Mouse (Mus musculus) midbrain, postnatal 0 days (tissue): ENCODE data around the gene Syne3. TPM values are rescaled to one million over a fixed set of nuclear protein-coding genes. Genes with fewer than 3 reads are reported as not detected.
A peak's percentile ranks its signal among the peaks of the same experiment; 100 is the strongest.

Experiments
- ATAC-seq: fragments of 200-750 bp; cut with Nextera tagmentation; 2 replicates; pipeline ENCODE4 v1.8.0; 2017; ENCODE audit warnings: moderate number of reproducible peaks, mild to moderate bottlenecking, moderate TSS enrichment, moderate library complexity; ENCODE audit not compliant: low FRiP score
- DNase-seq: peaks from one replicate; pipeline ENCODE4 v3.0.0-alpha.2; 2015; ENCODE audit warnings: low spot score
- H3K27ac ChIP-seq: fragments of 300-500 bp; sonication (generic); 2 replicates; pipeline ENCODE4 v1.5.1; 2014; ENCODE audit warnings: low read depth, mild to moderate bottlenecking, low read length, mixed read lengths
- H3K27me3 ChIP-seq: fragments of 300-500 bp; sonication (generic); 2 replicates; pipeline ENCODE4 v1.6.1; 2014; ENCODE audit warnings: low read length, control low read depth, mixed read lengths; ENCODE audit not compliant: insufficient read depth
- H3K36me3 ChIP-seq: fragments of 300-500 bp; sonication (generic); 2 replicates; pipeline ENCODE4 v1.6.1; 2014; ENCODE audit warnings: low read length, control low read depth, mixed read lengths; ENCODE audit not compliant: insufficient read depth
- H3K4me1 ChIP-seq: fragments of 300-500 bp; sonication (generic); 2 replicates; pipeline ENCODE4 v1.6.1; 2014; ENCODE audit warnings: mild to moderate bottlenecking, control low read depth, antibody characterized with exemption, low read length, mixed read lengths; ENCODE audit not compliant: insufficient read depth
- H3K4me2 ChIP-seq: fragments of 300-500 bp; sonication (generic); 2 replicates; pipeline ENCODE4 v1.6.1; 2014; ENCODE audit warnings: low read depth, mild to moderate bottlenecking, low read length, mixed read lengths; ENCODE audit not compliant: poor library complexity, severe bottlenecking
- H3K4me3 ChIP-seq: fragments of 300-500 bp; sonication (generic); 2 replicates; pipeline ENCODE4 v1.5.1; 2014; ENCODE audit warnings: low read depth, mild to moderate bottlenecking, low read length, moderate library complexity
- H3K9ac ChIP-seq: fragments of 300-500 bp; sonication (generic); replicated peaks from 2 replicates; pipeline ENCODE4 v1.6.1; 2014; ENCODE audit warnings: mild to moderate bottlenecking, low read length, moderate library complexity, mixed read lengths; ENCODE audit not compliant: poor library complexity, severe bottlenecking
- H3K9me3 ChIP-seq: fragments of 300-500 bp; sonication (generic); 2 replicates; pipeline ENCODE4 v1.6.1; 2016; ENCODE audit warnings: low read length, control low read depth
- CTCF ChIP-seq: IDR thresholded peaks from 2 replicates; pipeline ENCODE4 v1.5.1; 2016; ENCODE audit warnings: antibody characterized with exemption, mild to moderate bottlenecking
- WGBS: fragments of 180-500 bp; shearing (Covaris S2); extraction: QIAGEN DNeasy Blood & Tissue Kit; methylation state at CpG from one replicate; pipeline ENCODE4 v1.1.7; 2014; 5-methylcytosine and 5-hydroxymethylcytosine counted together
- polyA plus RNA-seq: library from polyadenylated mRNA; unstranded; fragments of >200 nt; fragmentation: Nextera tagmentation; extraction: Ambion mirVana; gene quantifications from 2 replicates; pipeline ENCODE4 v1.2.1, GENCODE M21; 2015
- total RNA-seq: library from RNA; depleted of rRNA; stranded (reverse); fragments of >200 nt; gene quantifications from 2 replicates; pipeline ENCODE4 v1.2.3, GENCODE M21; 2014

The Syne3 gene
- total and polyA plus RNA-seq, 2 experiments from 2014 or later: 0.85 to 0.93 TPM

DNA sequence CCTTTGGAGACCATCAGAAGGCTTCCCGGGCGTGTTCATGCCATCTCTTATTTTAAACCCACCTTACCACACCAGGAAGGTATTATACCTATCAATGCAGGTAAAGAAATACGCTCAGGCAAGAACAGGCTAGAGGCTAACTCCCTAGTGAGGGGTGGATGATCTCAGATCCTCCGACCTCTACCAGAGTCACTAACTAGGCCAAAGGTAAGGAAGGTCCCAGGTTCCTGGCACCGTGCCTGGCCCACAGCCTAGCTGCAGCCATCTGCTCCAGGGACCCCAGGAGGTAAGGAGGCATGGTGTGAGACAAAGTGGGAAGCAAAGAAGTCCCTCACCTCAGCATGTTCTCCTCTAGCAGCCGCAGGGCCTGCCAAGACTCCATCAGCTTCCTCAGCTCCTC, 63.4 kb downstream of the Syne3 start:
- Histone ChIP-seq H3K4me3 (no peak overlapping the region), H3K9me3 (no peaks in the 10 kb centered on the region), H3K4me2 (no peak overlapping the region), H3K27me3 (no peaks in the 10 kb centered on the region), H3K27ac (no peak overlapping the region), H3K4me1 (no peaks in the 10 kb centered on the region), H3K36me3 (no peaks in the 10 kb centered on the region), H3K9ac (no peak overlapping the region)
- WGBS: 82% methylated on average over 6 of the region's 6 CpGs
- DNase-seq: no peak
- ATAC-seq: no peak
- TF ChIP-seq CTCF: no peak

DNA sequence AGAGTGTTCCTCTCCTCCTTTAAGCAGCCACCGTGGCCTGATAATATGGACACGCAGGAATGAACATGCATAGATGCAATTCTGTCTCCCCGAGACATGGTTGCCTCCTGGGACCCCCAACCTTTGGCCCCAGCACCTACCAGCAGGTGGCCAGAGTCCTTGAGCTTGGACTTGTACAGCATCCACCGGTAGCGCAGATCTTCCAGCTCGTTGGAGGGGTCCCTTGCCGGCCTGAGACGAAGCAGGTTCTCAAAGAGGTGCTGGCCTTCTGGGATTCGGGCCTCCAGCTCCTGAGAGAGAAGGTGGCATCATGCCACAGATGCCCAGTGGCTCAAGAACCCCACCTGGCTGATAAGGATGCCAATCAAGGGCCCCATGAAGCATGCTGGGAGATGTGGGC, 69.1 kb downstream of the Syne3 start:
- Histone ChIP-seq H3K27ac (no peak overlapping the region), H3K4me2 (no peak overlapping the region), H3K36me3 (no peaks in the 10 kb centered on the region), H3K27me3 (no peaks in the 10 kb centered on the region), H3K9me3 (no peaks in the 10 kb centered on the region), H3K9ac (no peak overlapping the region), H3K4me3 (no peak overlapping the region), H3K4me1 (no peaks in the 10 kb centered on the region)
- 80% methylated on average over 9 of the region's 9 CpGs for WGBS
- ATAC-seq (no peak), DNase-seq (no peak)
- TF ChIP-seq CTCF: no peak; the same call in 1 of the 2 replicates

DNA sequence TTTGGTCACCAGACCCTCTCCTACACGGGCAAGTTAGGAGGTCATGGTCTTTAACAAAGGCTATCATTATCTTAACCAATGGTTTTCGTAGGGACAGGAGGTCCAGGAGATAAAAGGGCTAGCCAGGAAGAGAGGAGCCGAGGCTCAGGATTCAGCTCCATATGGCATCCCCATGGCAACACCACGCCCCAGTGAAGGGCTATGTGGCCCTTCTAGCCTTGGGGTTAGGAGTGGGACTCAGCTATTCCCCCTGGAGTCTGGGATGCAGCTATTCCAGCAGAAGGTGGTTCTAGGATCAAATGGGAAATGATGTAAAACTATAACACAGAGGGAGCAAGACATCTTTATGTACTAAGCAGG, 69.6 kb downstream of the Syne3 start:
- Histone ChIP-seq H3K27ac (no peak overlapping the region), H3K9ac (no peak overlapping the region), H3K9me3 (no peaks in the 10 kb centered on the region), H3K4me2 (no peak overlapping the region), H3K27me3 (no peaks in the 10 kb centered on the region), H3K4me3 (no peak overlapping the region), H3K4me1 (no peaks in the 10 kb centered on the region), H3K36me3 (no peaks in the 10 kb centered on the region)
- no peak for DNase-seq
- no peak; the same call in 1 of the 2 replicates for ATAC-seq
- 9% methylated on average over 4 of the region's 4 CpGs for WGBS
- no peak for TF ChIP-seq CTCF

DNA sequence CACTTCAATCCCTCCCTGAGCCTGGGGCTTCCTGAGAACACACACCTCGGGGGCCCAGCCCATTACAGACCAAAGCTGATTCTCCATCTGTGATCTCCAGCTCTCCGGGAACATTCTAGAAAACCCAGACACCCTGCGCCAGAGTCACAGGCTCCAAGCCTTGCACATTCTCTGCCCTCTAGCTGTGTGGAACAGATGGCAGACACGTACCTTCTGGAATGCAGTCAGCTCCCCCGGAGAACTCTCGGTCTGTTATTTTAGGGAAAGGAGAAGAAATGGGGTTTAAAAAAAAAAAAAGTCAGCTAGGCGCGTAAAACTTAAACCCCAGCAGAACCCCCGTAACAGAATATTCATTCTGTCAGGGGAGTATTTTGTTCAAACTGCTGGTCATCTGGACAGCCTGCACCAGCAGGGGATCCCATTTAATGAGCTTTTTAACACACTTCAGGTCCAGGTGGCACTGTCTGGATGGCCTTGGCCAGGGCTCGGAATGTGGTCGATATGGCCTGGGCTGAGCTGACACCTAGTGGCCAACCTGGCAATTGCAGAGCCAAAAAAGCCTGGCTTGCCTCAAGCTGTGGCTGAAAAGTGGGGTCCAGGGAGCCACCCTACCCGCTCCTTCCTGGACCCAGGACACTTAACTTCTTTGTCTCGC, 70.1 kb downstream of the Syne3 start:
- Histone ChIP-seq H3K36me3 (no peaks in the 10 kb centered on the region), H3K9me3 (no peaks in the 10 kb centered on the region), H3K4me3 (no peak overlapping the region), H3K27me3 (no peaks in the 10 kb centered on the region), H3K4me2 (no peak overlapping the region), H3K9ac (no peak overlapping the region), H3K27ac (no peak overlapping the region), H3K4me1 (no peaks in the 10 kb centered on the region)
- DNase-seq (peak; percentile 91), ATAC-seq (peak; percentile 84)
- WGBS: 31% methylated on average over 13 of the region's 13 CpGs
- TF ChIP-seq CTCF: peak; percentile 97

DNA sequence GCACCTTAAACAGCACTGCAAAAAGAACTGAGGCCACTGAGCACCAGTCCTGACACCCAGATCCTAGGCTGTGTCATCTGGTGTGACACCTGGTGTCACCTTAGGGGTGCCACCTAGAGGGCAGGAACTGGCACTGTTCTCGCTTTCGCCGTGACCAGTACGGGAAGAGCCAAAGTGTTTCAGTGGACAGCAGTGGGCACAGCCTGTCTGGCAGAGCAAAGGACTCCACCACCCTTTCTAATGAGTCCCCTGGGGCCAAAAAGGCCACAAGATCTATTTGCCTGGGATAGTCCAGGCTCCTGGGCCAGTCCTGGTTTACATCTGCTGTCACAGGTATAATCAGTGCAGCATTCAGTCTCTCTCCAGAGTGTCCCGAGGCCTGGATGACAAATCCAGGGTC, 70.7 kb downstream of the Syne3 start:
- H3K4me2 ChIP-seq: no peak overlapping the region
- no peak overlapping the region for H3K9ac ChIP-seq
- DNase-seq: peak; percentile 18
- H3K9me3 ChIP-seq: no peaks in the 10 kb centered on the region
- TF ChIP-seq CTCF: peak; percentile 42
- no peak overlapping the region for H3K4me3 ChIP-seq
- no peaks in the 10 kb centered on the region for H3K36me3 ChIP-seq
- WGBS: 81% methylated on average over 5 of the region's 5 CpGs
- no peak for ATAC-seq
- no peaks in the 10 kb centered on the region for H3K4me1 ChIP-seq
- H3K27ac ChIP-seq: no peak overlapping the region
- no peaks in the 10 kb centered on the region for H3K27me3 ChIP-seq

DNA sequence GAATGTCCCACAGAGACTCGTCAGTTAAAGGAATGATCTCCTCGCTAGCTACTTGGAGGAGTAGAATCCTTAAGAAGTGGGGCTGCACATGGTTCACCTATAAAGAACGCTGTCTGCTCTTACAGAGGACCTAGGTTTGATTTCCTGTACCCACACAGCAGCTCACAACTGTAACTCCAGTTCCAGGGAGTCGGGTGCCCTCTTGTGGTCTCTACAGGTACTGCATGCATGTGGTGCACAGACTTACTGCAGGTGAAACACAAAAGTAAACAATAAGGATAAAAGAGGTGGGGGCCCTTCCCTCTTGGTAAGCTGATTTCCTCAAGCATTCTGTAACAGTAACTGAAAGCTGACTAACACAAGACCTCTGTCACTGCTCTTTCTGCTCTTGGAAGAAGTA, 73.4 kb downstream of the Syne3 start:
- Histone ChIP-seq H3K9me3 (no peaks in the 10 kb centered on the region), H3K27me3 (no peaks in the 10 kb centered on the region), H3K9ac (no peak overlapping the region), H3K4me3 (no peak overlapping the region), H3K27ac (no peak overlapping the region), H3K4me2 (no peak overlapping the region), H3K36me3 (no peaks in the 10 kb centered on the region), H3K4me1 (no peaks in the 10 kb centered on the region)
- DNase-seq (no peak), ATAC-seq (no peak)
- peak; percentile 76 for TF ChIP-seq CTCF
- 73% methylated on average over 4 of the region's 4 CpGs for WGBS
